Mouse (Mus musculus): ENCODE measurements around the gene Tet3.

Tet3 gene

DNA sequence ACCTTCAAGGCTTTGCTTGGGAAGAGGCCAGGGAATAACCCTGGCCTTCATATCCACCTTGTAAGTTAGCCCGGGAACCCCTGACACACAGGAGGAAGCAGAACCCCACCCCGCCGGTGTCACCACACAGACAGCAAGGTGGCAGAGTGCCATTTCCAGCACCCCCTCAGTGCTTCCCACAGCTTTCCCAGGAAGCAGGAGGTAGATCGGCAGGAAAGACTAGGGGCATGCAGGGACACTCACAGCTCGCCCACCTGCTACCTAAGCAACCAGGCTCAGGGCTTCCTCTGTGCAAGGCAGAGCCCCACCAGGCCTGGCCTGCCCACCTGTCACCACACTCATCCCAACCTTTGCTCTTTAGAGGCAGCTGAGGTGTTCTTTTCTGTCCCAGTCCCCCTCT lies 19.1 kb downstream of the Tet3 start:
- DNase-seq (ENCODE audit: low read depth), result no peak

DNA sequence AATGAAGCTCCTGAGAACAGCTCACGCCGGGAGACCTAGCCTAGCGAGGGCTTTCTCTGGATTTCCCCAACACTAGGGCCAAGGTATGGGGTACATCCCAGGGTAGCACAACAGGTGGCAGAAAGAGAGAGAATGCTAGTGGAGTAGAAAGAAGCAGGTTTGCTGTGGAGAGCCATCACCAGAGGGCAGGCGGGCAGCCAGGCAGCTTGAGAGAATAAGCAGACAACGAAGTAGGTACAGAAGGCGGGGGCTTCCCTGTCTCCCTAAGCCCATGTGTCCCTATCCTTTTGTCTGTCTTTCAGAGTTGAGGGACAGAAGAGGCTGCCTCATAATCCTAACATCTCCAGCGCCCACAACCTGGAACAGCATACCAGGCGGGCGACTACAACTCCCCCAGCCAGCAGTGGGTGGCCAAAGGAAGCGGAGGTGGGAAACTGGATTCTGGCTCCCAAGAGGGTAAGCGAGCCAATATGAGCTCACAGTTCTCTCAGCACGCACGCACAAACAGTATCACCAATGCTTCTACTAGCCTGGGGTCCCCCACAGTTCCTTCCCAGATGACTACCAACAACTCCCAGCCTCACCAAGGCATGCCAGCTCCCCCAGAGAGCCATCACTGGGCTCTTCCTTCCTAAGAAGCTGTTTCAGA lies 19.6 kb downstream of the Tet3 start:
- no peak for DNase-seq (ENCODE audit: low read depth)

DNA sequence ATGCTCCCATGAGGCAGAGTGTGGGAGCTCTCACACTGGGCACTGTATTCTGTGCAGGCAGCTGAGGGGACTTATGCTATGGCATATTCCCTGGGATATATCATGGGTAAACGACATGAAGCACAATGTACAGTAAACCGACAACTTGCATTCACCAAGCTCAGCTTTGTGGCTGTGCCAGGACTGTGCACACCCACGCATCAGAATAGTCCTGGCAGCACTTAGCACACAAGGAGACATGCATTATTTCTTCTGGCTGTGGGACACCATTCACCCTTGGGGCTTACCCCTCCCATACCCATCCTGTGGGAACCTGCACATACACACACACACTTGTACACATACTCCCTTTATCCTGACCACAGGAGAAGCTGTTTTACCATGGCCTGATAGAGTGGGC lies 20.3 kb downstream of the Tet3 start:
- DNase-seq (ENCODE audit: low read depth), result no peak

DNA sequence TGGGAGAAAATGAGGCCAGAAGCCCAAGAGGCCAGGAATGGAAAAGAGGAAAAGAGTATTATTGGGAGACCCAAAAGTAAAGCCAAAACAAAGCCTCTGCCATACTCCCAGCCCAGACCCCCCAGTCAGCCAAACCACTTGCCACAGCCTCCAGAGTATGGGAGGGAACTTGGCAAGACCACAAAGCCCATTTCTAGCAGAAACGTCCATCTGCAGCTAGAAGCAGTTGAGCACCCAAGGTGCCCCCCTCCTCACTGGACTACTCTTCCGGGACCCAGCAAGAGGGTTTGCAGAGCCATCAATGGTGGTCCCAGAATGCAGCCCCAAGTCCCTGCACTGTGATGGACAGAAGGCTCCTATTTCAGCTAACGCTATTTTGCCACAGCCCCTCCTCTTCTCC lies 21.1 kb downstream of the Tet3 start:
- DNase-seq (ENCODE audit: low read depth), result no peak

DNA sequence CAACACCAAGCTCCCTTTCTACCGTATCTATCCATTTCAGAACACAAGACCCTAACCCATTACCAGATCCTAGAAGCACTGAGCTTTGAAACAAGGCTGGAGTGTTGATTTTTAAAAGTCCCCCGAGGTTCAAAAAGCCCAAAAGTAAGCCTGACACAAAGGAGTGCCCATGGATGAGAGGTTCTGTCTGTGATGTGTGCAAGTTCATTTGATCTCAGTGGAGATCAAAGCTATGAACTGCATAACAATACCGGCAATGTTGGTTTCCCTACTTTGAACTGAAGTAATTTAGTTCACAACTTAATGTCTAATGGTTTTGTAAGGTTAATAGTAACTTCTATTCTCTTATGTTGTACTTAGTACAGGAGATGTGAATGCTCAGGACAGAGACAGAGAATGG lies 21.7 kb downstream of the Tet3 start:
- no peak for DNase-seq (ENCODE audit: low read depth)

DNA sequence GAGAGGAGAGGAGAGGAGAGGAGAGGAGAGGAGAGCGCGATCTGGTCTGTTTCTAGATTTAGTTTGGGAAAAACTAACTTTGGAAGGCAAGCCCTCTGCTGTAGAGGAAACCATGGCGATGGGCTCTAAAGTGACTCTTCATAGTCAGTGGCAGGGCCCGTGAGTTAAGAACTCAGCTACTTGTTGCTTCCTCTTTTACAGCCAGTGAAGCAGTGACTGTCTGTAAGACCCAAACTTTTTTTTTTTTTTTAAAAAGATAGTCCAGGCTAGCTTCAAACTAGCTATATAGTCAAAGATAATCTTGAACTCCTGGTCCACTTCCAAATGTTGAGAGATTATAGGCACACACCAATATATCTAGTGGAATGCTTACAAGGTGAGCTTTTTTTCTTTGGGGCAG lies 22.3 kb downstream of the Tet3 start:
- DNase-seq (ENCODE audit: low read depth), result no peak

DNA sequence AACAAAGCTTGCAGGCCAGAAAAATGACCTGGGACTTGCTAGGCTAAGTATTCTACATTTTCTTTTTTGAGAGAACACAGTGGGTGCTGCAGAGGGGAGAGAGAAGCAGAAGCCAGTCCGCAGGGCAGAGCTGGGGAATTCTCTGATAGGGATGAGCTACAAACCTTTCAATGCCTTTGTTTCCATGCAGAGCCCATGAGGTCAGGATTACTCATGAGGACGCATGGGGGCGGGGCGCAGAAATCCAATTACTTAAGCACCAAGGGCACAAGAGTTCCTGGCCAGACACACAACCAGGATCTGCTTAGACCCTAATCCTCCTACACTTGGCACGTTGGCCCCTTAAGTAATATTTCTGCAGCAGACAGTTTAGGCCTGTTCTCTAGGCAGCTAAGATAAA lies 23.7 kb downstream of the Tet3 start:
- DNase-seq (ENCODE audit: low read depth), result no peak

DNA sequence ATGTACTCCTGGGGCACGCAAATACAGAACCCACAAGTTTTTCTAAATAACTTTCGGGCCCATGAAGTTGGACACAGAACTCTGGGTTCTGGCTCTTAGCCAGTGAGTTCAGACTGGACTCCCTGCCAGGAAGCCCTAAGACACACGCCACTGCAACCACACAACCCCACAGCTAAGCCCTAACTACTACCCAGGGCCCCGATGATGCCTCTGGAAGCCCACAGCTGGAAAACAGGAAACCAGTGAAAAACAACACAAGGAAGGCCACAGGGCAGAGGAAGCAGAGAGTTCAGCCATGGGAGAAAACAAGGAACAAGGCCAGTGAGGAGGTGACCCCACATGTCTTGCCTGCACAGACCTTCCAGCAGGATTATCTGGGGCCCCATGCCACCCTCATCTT lies 25.3 kb downstream of the Tet3 start:
- no peak for DNase-seq (ENCODE audit: low read depth)

DNA sequence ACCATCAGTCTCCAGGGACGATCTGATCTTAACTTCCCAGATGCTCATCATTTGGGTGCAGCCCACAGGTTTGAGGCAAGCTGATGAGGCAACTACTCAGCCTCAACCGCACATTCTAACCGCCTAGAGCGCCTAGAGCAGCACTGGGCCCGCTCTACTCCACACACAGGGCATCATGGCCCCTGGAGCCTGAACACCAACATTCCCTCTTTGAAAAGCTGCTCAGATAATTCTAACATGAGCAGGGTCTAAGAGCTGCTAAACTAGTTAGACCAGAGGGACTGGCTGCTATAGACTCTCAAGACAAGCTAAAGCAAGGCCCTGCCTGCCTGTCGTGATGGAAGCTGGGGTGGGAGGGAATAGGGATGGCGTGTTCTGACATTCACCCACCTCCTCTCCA lies 25.9 kb downstream of the Tet3 start:
- no peak for DNase-seq (ENCODE audit: low read depth)

DNA sequence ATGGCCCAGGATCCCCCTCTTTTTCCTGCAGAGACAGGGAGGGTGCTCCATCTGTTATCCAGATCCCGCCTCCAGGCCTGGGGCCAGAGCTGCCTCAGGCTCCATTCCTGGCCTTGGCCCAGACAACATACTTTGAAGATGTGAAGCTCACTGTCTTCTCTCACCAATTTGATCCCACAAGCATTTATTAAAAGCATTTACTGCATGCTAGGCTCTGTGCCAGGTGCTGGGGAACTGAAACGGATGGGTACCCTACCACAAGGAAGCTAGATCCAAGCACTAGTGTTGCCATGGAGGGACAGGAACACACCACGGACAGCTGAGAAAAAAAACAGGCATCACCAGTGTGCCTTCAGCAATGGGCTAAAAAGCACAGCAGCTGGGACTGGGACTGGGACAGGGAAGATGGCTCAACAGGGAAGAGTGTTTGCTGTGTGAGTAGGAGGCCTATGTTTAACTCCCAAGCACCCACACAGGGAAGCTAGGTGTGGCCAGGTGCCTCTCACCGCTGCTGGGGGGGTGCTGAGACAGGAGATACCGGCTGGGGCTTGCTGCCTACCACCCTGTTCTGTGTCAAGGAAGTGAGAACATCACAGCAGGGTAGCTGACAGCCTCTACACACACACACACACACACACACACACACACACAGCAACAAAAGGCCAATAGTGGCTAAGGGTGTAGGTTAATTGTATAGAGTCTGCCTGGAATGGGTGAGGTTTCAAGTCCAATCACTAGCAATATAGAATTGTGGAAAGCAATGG lies 30.7 kb downstream of the Tet3 start:
- DNase-seq (ENCODE audit: low read depth), result no peak

DNA sequence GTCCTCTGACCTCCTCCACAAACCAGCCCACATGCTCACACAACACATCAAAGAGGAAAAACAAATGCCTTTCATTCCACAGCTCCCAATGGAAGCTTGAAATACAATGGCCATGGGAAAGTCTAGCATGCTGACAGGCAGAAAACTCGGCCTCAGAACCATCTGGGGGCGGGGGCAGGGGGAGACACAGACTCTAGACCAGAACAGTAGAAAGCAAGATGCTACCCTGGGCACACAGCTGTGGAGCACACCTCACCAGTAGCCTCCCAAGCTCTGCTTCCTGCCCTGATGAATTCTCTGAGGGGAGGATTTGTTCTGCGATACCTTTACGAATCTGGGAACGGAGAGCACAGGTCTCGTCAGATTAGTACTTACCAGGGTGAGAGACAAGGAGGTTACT lies 31.4 kb downstream of the Tet3 start:
- no peak for DNase-seq (ENCODE audit: low read depth)

DNA sequence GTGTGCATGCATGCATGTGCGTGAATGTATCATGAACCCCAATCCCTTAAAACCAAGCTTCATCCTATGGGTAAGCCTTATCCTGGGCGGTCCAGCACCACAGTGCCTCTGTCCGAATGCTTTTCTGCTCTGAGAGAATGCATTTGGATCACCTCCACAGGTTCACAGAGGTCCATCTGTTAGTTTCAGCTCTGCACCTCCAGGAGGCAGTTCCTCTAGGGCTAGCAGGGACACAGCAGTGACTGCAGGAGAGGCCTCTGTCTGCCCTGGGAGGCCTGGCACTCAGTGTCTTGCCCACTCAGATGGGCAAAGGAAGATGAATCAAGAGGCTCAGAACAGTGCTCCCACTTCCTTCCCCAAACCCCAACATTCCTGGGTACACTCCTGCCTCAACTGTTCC lies 32.3 kb downstream of the Tet3 start:
- no peak for DNase-seq (ENCODE audit: low read depth)

DNA sequence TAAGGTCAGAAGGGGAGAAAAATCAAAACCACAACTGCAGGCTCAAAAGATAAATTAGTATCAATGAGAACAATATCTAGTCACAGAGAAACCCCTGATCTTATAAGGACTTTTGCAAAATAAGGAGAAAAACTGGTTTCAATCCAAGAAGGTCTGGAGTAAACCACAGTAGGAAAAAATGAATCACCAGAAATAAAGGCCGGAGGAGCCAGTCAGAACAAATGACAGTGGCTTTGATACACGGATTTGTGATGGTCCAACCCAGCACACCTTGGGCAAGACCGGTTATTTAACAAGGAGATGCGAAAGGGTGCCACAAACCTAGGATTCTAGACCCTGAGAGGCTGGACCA lies 34.9 kb downstream of the Tet3 start:
- no peak for DNase-seq (ENCODE audit: low read depth)

DNA sequence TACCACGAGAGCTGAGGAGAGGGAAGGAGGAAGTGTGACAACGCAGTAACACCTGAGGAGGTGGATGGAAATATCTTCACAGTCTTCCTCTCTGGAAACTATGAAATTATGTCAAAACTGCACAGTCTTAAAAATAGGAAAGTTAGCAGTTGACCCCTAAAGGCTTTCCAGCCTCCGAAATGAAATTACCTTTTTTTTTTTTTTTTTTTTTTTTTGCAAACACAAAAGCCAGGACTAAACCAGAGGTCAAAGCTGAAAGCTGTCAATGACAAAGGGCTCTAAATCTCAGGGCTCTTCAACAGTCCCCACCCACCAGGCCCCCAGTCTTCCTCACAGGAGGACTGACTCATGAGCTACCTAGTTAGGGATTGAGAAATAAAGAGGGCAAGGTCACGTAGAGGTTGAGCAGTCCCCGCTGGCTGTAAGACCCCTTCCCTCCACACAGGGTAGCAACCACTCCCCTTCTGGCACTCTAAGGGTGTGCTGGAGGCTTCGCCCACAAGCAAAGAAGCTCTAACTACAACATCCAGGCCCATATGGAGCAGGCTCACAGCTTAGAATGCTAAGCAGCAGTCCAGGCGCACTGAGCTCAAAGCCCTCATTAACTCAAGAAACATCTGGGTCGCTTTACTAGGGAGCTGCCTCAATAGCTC lies 35.4 kb downstream of the Tet3 start:
- no peak for DNase-seq (ENCODE audit: low read depth)

DNA sequence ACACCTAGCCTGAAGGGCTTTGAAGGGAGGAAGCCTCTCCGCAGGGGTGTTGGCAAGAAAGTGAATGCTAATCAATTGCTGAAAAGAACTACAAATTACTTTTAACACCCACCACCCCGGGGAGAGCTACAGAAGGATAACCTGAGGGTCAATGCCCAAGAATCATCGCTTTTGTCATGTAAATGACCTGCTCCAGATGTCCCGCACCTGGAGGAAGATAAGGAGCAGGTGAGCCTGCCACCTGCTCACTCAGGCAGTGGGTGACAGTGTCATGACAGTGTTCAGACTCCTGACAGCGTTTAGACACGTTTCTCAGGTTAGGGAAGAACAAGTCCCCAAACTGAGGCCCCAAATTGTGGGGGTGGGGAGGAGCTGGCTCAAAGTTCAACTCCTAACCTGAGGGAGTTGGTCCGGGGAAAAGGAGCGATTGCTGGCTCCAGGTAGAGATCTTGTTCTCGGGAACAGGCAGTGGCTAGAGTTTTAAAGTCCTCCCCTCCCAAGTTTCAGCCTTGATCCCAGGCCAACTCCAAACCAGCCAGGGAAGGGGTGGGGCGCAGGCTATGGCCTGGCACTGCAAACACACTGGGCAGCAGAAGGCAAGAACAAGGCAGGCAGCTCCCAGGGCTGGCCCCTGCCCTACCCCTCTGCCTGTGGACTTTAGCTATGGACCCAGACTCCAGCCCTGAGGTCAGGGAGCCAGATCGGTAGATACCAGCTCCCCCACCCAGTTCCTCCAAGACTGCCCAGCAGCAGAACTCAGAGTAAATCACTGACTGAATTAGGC lies 36.8 kb downstream of the Tet3 start:
- DNase-seq (ENCODE audit: low read depth), result no peak

DNA sequence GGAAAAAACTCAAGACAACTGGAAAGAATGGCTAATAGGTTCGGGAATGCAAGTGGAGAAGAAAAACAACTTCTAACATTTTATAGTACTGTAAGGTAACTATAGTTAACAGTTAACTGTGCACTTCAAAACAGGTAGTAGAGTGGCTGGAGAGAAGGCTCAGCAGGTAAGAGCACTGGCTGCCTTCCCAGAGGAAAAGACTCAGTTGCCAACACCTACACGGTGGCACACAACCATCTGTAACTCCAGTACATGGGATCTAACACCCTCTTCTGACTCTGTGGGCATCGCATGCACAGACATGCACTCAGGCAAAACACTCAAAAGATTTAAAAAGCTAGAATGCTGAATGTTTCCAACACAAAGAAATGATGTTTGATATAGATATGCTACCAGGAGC lies 39.4 kb downstream of the Tet3 start:
- no peak for DNase-seq (ENCODE audit: low read depth)

DNA sequence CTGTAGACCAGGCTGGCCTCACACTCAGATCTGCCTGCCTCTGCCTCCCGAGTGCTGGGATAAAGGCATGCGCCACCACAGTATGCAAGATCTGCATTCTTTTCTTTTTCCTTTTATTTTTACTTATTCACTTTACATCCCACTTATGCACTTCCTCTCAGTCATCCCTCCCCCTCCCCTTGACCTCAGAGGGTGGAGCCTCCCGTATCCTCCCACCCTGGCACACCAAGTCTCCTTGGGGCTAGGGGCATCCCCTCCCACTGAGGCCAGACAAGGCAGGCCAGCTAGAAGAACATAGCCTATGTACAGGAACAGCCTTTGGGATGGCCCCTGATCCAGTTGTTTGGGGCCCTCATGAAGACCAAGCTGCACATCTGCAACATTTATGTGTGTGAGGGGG lies 41.4 kb downstream of the Tet3 start:
- no peak for DNase-seq (ENCODE audit: low read depth)

DNA sequence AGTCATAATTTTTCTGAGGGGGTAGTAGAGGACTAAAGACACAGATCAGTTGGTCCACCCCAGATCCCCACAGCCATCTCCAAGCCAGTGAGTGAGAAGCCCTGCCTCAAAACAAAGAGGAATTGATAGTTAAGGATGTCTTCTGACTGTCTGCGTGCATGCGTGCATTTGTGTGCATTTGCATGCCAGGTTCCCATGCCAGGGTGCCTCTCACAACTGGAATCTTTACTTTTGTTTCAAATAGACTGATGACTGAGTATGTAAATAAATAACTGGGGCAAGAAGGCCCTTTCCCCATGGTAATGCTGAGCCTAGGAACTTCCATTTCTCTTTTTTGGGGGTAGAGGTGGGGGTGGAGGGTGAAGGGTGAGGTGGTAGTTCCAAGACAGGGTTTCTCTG lies 41.8 kb downstream of the Tet3 start:
- DNase-seq (ENCODE audit: low read depth), result no peak

DNA sequence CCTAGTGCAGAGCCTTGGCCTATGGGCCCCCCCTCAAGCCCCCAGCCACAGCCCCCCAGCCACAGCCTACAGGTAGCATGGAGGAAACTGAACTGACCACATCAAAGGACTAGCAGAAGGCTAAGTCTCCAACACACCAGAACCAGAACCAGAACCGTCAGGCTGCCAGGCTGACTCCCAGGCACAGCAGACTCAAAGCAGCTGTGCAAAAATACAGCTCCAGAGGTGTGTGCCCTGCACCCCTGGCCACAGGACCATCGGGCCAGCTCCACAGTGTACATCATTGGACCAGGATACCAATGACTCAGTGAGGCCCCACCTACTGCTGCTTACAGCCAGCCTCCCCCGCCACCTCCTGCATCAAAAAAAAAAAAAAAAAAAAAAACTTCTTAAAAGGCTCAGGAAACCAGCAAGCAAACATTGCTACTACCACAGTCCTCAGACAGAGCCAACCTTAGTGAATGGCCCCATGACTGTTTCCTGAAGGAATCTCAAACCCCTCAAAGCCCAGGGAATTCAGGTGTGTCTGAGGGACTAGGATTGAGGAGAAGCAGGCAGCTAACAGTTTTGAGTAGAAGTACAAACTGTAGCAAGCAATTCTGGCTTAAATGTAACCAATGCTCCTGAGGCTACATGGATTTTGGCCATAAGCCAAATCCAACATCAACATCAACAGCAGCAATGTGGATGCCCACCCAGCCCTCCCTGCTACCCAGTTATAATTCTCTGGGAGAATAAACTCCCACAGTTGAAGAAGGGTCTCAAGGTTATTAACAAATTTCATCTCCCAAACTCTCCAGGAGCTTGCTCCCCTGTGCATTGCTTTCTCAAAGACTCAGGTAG lies 42.4 kb downstream of the Tet3 start:
- peak; percentile 55 for DNase-seq (ENCODE audit: low read depth)

DNA sequence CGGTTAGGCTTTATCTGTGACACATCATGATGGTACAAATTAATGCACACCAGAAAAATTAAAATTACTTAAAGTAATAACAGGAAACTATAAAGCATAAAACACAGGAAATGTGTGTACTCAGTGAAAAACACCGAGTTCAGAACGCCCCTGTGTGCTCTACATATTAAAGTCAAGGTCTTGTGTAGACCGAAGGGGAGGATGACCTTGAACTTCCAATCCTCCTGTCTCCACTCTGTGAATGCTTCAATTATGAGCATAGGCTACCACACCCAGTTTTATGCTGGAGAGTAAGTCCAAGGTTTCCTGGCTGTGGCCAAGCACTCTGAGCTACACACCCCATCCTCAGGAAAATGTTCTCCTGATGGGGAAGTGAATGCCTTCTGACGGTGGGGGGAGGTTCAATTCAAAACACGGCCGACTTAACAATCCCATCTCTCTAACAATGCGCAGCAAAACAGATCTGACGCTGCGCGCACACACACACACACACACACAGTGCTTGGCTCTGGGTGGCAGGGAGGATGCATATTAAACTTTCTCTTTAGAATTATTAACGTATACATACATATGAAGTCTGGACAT lies 43.4 kb downstream of the Tet3 start:
- no peak for DNase-seq (ENCODE audit: low read depth)

DNA sequence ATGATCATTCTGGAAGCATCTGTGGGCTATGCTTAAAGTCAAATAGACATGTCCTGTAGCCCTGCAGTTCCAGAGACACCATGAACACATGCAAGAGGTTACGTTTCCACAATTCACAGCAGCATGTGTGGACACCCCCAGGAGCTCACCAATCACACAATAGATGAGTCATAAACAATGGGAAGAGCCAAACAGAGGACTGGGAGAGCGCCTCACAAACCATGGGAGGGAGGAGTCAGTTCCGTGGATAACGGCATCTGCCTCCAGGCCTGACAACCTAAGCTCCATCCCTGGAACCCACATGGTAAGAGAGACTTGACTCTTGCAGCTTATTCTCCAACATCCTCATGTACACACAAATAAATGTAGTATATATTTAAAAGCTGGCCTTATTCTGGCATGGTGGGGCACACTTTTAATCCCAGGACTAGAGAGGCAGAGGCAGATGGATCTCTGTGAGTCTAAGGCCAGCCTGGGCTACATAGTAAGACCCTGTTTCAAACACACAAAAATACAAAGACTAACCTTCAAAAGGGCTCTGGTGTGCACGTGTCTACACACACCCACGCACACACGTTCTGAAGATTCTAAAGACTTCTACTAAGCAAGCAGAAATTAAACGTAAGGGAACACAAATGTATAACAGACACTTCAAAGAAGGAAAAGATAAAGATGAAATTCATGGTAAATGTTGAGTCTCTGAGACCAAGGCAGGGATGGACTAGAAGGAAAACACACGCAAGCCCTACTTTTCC lies 44.1 kb downstream of the Tet3 start:
- DNase-seq (ENCODE audit: low read depth), result no peak
